Mouse (Mus musculus): ENCODE results near the gene Vmn1r65. TPM values are rescaled to one million over a fixed set of nuclear protein-coding genes. Genes with fewer than 3 reads are reported as not detected.
"Not testable (repeated sequence)": the region's sequence is repeated elsewhere in the genome, so short reads cannot be mapped to it uniquely, and the experiment has no call there.

Vmn1r65 gene
- polyA plus RNA-seq (2015; fragmentation: Nextera tagmentation; extraction: Ambion mirVana), result not detected in 2 replicates

DNA sequence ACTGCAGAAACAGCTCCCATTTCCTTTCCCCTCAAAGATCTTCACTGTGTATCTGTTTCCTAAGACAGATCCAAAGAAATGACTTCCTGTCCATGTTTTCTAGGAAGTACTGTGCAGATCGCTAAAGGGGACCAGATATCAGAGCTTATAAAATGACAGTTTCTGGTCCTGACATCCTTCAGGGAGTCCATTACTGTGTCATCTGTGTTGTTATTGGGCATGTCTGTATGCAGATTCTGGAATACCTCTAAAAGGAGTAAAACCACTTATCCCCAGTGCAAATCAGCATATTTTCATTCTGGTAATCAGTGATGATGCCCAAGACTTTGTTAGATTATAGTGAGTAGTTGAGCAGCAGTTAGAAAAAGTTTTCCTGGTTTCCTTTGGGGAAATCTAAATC lies at the start of gene Vmn1r65:
Gene Vmn1r65, minus strand, starts transcription at position 101 of the 400 bp plus-strand sequence.
- no peak within 1 kb of the TSS for H3K4me3 ChIP-seq (replicated peaks)
- 79% methylated on average over 1 of the region's 1 CpGs for WGBS (ENCODE audit: insufficient replicate concordance)
- H3K27me3 ChIP-seq, result no peaks in the 10 kb centered on the region
- H3K36me3 ChIP-seq, result no peaks in the 10 kb centered on the region
- DNase-seq, result no peak
- H3K9me3 ChIP-seq (replicated peaks), result peaks cover 11% of the 10 kb centered on the region; the same call in 1 of the 2 replicates
- no peak within 1 kb of the TSS for H3K4me2 ChIP-seq
- no peak within 1 kb of the TSS for H3K27ac ChIP-seq
- ATAC-seq (ENCODE audit: low read depth), result no peak
- H3K9ac ChIP-seq, result no peak within 1 kb of the TSS
- no peaks in the 10 kb centered on the region for H3K4me1 ChIP-seq (replicated peaks)

DNA sequence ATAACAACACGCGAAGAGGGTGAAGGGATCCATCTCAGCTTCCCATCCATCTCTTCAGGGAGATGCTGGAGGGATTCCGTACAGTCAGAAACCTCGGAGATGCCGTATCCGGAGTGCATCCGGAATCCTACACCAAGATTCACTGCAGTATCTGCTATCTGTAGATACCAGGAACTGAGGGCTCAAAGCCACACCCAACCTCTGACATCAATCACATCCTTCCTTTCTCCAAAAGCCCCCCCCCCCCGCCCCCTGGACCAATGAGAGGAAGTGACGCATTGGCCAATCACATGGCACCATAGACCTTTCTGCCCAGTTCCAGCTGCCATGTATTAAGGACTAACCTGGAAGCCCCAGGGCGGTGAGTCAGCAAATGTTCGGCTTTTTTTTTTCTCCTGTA lies 34.1 kb upstream of the Vmn1r65 start, which contains the start of gene Nlrp4c:
Gene Nlrp4c, plus strand, starts transcription at position 301 of the 400 bp plus-strand sequence.
- Histone ChIP-seq H3K27ac (no peak within 1 kb of the TSS), H3K9me3 (replicated peaks) (no peaks in the 10 kb centered on the region; the same call in 1 of the 2 replicates), H3K4me2 (no peak within 1 kb of the TSS), H3K36me3 (no peaks in the 10 kb centered on the region), H3K9ac (no peak within 1 kb of the TSS), H3K27me3 (no peaks in the 10 kb centered on the region), H3K4me3 (replicated peaks) (no peak within 1 kb of the TSS), H3K4me1 (replicated peaks) (no peaks in the 10 kb centered on the region)
- DNase-seq (no peak), ATAC-seq (ENCODE audit: low read depth) (no peak)
- 76% methylated on average over 11 of the region's 11 CpGs for WGBS (ENCODE audit: insufficient replicate concordance)

DNA sequence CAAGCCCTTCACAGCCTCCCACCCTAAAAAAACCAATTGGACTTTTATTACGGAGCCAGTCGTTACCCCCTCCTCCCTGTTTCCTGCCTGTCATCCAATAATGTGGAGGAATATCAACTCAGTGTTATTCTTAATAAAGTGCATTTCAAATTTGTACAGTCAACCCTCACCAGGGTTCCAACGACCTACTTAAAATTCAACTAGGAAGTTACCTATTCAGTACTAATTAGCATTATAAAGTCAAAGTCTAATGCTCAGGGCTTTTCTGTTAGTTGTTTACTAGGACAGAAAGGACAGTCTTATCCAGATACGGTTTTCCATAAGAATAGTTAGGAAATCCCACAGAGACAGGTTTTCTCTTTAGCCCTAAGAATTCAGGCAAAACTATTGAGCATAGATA lies 28.4 kb downstream of the Vmn1r65 start:
- not testable (repeated sequence) for H3K4me3 ChIP-seq (replicated peaks); H3K27ac ChIP-seq; DNase-seq; H3K4me2 ChIP-seq; H3K9me3 ChIP-seq (replicated peaks); ATAC-seq (ENCODE audit: low read depth); H3K27me3 ChIP-seq; H3K36me3 ChIP-seq; H3K9ac ChIP-seq; H3K4me1 ChIP-seq (replicated peaks)
- WGBS (ENCODE audit: insufficient replicate concordance), result 61% methylated on average over 4 of the region's 4 CpGs

DNA sequence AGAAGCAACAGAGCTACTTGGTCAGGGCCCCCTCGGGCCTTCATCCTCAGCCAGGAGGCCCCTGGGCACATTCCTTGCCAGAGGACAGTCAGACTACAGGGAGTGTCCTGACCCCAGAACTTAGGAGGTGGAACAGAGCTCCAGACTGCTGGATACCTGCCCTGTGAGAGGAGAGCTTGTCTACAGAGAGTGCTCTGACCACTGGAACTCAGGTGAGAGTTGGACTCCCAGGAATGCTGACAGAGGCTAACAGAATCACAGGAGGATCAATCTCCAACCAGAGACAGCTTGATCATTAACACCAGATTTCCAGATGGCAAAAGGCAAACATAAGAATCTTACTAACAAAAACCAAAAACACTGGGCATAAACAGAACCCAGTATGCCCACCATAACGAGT lies 38.3 kb downstream of the Vmn1r65 start:
- ATAC-seq (ENCODE audit: low read depth); H3K27ac ChIP-seq; H3K9me3 ChIP-seq (replicated peaks); H3K27me3 ChIP-seq; H3K4me1 ChIP-seq (replicated peaks); H3K4me3 ChIP-seq (replicated peaks); H3K36me3 ChIP-seq; H3K4me2 ChIP-seq; H3K9ac ChIP-seq; DNase-seq: not testable (repeated sequence)
- 60% methylated on average over 2 of the region's 2 CpGs for WGBS (ENCODE audit: insufficient replicate concordance)

Other genes starting within 250 kb of the Vmn1r65 start
- not detected in 2 replicates for gene Vmn1r63, start 205.6 kb downstream of the Vmn1r65 start, polyA plus RNA-seq (2015; fragmentation: Nextera tagmentation; extraction: Ambion mirVana)
- gene Vmn1r64, start 126.5 kb downstream of the Vmn1r65 start, polyA plus RNA-seq (2015; fragmentation: Nextera tagmentation; extraction: Ambion mirVana), result not detected in 2 replicates
- gene Nlrp4c, start 34.2 kb upstream of the Vmn1r65 start, polyA plus RNA-seq (2015; fragmentation: Nextera tagmentation; extraction: Ambion mirVana), result not detected in 2 replicates
- 9.9 and 12.0 TPM in 2 replicates for gene Zfp787, start 145.0 kb upstream of the Vmn1r65 start, polyA plus RNA-seq (2015; fragmentation: Nextera tagmentation; extraction: Ambion mirVana)
- gene Zfp444, start 161.2 kb upstream of the Vmn1r65 start, polyA plus RNA-seq (2015; fragmentation: Nextera tagmentation; extraction: Ambion mirVana), result 19.6 and 21.0 TPM in 2 replicates
- gene Galp, start 186.1 kb upstream of the Vmn1r65 start, polyA plus RNA-seq (2015; fragmentation: Nextera tagmentation; extraction: Ambion mirVana), result not detected in 2 replicates
- gene Zscan5b, start 211.3 kb upstream of the Vmn1r65 start, polyA plus RNA-seq (2015; fragmentation: Nextera tagmentation; extraction: Ambion mirVana), result not detected in 2 replicates
- gene Epp13, start 241.7 kb upstream of the Vmn1r65 start, polyA plus RNA-seq (2015; fragmentation: Nextera tagmentation; extraction: Ambion mirVana), result not detected in 2 replicates

All from liver, embryonic 13.5 days (tissue).